Mouse (Mus musculus): ENCODE measurements around the gene Sat1.
"Not testable (repeated sequence)": the region's sequence is repeated elsewhere in the genome, so short reads cannot be mapped to it uniquely, and the experiment has no call there.

The Sat1 gene

DNA sequence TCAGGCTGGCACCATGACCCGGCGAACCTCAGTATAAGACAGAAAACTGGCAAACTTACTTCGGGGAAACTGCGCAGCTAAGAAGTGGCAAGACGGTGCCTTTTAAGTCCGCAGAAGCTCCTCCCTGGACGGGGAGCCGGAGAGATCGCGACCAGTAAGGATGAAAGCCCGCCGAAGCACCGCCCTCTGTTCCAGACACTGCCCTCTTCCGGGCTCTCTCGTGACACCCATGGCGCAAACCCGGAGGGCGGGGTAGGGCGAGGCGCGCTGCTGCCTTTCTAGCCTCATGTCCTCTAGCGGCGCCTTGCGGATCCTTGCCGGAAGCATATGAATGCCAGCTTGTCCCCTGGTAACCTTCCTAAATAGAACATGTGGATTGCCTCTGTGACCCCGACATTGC is at the start of gene Sat1:
Gene Sat1, minus strand, starts transcription at position 179 of the 400 bp plus-strand sequence.
- DNase-seq (ENCODE audit: low spot score), result peak; percentile 75

DNA sequence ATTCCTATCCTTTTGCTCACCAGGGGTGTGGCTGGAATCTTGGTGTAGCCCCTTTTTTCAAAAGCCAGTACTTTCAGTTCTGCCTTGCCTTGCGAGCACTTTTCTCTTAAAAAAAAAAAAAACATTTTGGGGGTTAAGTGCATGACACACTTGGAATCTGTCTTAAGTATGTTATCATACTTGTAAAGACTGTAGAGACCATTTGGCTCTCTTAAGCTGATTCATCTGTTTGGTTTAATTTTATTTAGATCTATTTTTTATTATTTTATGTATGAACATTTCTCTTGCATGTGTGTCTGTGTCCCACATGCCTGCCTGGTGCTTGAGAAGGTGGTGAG is 46.6 kb upstream of the Sat1 start:
- DNase-seq (ENCODE audit: low spot score), result no peak

DNA sequence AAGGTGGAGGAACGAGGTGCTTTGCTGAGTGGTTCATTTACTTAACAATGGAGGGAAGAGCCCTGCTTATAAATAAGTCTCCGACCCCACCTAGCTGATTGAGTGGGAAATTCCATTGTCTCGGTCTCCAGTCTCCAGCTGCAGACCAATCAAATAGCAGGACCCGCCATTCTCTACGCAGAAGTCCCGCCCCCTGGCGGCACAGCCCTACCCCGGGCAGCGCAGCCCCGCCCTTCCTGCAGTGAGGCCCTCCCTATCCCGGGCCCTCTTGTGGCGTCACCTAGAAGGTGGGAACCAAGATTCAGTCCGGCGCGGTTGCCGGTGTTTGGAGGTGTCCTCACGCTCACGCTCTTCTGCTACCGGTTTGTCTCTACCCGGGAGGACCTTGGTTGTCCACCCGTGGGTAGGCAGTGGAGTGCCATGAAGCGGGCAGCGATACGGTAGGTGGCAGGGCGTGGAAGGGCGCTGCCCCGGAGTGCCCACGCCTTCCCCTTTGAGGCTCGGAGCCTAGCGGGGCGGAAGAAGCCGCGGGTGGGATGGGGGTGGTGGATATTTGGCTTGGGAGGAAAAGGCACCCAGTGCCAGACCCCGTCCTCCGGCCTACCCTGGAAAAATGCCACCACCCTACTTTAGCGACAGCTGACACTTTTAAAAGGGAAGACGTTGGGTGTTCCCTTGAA is 46.1 kb upstream of the Sat1 start, which contains the start of gene Acot9:
Gene Acot9, plus strand, starts transcription at position 209 of the 680 bp plus-strand sequence.
- DNase-seq (ENCODE audit: low spot score), result peak; percentile 68

DNA sequence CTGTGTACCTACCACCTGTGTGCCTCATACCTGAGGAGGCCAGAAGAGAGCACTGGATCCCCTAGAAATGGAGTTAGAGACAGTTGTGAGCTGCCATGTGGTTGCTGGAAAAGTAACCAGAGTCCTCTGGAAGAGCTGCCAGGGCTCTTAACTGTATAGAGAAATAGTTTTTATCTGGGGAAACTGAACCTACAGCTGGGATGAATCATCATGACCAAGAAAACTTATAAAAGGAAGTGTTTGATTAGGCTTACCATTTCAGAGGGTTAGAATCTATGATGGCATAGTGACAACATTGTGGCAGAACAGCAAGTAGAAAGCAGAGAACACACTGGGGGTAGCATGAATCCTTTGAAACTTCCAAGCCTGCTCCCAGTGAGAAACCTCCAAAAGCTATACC is 40.6 kb upstream of the Sat1 start:
- no peak for DNase-seq (ENCODE audit: low spot score)

DNA sequence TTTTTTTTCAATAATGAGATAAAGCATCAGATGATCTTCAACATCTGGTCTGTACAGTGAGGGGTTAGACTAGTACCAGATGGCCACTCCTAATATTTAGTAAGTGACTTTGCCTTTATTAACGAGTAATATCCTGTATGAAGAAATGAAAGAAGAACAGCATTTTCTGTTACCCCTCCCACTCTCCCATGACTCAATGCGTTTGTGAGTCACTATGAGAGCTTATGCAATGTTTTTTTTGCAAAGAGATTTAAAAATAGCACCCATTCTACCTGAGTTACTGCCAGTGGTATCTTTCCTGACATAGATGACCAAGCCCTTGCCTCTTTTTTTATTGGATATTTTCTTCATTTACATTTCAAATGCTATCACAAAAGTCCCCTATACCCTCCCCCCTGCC is 2.0 kb upstream of the Sat1 start:
- no peak for DNase-seq (ENCODE audit: low spot score)

DNA sequence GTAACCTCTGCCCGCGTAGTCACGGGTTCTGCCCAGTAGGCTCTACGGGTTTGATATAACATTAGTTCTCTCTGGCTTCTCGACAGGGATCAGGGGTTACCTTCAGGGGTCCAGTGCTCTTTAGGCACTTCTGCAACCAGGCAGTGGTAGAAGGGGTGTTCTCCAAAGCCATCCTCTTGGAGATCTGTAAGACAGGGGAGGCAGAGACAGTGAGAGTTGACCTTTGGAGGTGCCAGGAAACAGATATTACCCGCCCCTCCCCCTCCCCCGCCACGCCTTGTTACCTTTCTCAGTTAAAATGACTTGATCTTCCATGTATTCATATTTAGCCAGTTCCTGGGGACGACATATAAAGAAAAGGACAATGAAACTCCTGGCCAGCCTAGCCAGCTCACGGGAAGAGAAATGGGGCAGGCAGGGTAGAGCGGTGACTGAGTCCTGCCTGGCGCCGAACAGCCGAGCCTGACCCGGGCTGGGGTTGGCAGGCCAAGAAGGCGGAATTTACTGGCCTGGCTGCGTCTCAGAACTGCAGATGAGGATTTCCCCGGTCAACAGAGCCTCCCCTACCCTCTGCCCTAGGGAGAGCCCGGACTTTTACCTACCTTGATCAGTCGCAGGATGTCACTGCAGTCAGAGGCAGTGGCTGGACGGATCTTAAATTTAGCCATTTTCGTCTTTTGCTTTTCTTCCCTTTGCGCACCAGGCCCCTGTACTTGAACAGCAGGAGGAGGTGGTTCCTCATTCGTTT is 574 bp downstream of the Sat1 start:
- DNase-seq (ENCODE audit: low spot score), result peak; percentile 12

DNA sequence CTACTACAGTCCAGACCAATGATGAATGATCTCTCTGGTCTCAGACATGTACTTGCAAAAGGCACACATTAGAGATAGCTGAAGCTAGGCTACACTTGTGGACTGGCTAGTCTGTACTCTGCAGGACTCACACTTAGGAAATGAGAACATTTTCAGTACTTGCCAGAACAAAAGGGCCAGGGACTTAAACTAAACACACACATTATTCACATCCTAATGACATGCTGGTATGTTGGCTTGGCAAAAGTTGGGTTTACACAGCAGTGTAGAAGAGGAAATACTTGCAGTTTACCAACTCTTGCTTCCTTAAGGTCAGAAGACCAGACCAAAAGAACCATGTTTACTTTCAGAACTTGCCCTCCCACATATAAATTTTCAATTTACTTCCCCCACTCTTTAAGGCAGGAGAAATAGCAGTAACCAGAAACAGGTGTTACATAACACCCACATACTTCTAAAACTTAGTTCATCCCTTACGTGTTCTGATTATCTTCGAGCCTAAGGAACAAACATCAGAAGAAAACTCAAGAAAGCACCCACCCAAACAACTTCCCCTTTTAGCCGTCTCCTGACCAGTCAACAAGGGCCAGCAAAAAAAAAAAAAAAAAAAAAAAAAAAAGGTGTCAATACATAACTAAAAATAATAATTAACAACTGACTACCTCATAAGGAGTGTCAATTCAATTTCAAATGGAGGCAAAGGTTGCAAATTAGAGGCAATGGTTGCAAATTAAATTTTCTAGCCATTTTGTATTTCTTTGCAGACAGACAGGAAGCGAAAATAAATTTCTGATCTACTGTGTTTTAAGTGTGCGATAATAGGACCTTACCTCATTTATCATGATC is 1.7 kb downstream of the Sat1 start:
- DNase-seq (ENCODE audit: low spot score), result no peak

DNA sequence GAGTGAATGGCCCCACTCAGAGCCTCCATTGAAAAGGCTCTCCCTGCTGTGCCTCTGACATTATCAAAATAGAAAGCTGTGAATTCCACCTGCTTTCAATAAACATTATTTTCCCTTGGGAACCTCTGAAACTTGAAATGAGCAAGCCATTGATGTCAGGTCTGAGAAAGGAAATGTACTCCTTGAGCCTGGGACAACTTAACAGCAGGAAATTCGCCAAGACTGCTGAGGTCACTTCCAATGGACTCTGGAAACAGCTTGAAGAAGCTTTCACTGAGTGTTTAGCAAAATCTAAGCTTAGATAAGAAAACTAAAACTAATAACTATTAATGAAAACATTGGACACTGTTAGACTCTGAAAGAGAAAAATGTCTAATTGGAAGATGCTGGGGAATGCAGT is 7.6 kb downstream of the Sat1 start:
- no peak for DNase-seq (ENCODE audit: low spot score)

DNA sequence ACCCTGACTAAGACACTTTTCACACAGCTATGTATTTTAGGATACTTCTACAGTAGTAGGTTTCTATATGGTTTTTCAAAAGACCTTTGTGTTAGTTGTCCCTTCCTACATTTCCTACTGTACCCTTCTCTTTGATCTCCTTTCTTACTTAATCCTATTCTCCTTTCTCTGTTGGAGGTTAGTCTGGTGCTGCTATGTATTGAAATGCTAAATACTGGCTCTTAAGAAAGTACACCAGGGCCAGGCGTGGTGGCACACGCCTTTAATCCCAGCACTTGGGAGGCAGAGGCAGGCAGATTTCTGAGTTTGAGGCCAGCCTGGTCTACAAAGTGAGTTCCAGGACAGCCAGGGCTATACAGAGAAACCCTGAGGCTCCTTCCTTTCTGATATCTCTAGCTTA is 10.8 kb downstream of the Sat1 start:
- DNase-seq (ENCODE audit: low spot score), result not testable (repeated sequence)

DNA sequence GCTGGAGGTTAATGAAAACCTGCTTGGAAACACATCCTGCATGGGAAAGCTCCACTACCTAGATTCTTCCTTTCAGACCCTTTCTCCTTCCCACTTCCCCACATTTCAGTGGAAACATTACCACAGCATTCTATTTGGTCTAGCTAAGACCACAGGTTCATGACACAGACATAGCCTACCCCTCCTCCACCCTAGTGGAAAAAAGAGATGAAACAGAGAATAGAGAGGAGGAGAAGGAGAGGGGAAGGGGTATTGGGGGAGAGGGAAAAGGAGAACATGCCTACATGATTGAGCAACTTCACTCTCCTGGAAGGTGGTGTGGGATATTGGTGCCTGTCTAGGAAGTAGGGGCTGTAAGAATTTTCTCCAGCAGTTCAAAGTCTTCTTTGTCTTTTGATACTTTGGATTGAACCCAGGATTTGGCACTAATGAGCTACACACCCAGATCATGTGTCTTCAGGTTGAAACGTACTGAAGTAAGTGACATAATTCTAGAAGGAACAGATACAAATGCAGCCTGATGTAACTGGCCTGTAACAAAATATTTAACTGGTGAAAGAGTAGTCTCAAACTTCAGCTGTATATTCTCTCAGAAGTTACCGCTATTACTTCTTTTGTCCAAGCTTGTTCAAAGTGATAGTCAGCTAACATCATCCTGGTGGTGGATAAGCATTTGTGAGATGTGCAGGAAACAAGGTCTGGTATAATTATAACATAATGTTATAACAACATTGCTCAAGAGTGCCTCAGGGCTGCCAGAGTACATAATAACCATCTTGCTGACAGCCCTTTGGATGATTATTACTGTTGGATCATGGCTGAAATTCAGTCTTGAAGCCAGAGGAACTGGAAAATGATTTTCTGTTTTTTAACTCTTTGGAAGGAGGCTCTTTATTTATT is 13.6 kb downstream of the Sat1 start:
- DNase-seq (ENCODE audit: low spot score), result no peak

DNA sequence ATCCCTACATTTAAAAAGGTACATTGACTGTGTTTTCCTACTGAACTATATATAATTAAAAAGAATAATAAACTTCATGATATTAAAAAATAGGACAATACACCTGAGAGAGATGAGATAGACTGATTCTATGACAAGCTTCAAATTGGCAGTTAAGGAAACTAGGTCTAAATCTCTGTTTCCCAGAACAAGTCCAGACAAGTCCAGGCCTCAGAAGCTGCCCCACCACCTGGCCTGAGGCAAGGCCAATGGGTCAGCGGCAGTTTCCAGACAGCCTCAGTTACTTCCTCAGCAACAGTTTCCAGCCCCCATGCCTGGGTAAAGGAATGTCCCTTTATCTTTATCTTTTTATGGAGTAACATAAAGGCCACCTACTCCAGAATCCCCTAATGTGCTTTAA is 14.4 kb downstream of the Sat1 start:
- DNase-seq (ENCODE audit: low spot score), result no peak

DNA sequence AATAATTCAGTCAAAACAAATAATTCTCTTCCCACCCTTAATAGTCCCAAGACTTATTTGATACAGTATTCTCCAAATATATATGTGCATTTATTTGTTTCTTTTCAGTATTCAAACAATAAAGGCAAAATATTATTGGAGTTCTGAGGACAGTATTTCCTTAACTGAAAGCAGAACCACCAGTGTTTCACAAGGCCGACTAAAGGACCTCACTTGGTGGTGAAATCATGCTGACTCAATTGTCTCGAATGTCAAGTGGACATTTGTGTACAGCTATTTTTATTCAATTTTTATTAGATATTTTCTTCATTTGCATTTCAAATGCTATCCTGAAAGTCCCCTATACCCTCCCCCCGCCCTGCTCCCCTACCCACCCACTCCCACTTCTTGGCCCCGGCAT is 21.3 kb downstream of the Sat1 start:
- no peak for DNase-seq (ENCODE audit: low spot score)

DNA sequence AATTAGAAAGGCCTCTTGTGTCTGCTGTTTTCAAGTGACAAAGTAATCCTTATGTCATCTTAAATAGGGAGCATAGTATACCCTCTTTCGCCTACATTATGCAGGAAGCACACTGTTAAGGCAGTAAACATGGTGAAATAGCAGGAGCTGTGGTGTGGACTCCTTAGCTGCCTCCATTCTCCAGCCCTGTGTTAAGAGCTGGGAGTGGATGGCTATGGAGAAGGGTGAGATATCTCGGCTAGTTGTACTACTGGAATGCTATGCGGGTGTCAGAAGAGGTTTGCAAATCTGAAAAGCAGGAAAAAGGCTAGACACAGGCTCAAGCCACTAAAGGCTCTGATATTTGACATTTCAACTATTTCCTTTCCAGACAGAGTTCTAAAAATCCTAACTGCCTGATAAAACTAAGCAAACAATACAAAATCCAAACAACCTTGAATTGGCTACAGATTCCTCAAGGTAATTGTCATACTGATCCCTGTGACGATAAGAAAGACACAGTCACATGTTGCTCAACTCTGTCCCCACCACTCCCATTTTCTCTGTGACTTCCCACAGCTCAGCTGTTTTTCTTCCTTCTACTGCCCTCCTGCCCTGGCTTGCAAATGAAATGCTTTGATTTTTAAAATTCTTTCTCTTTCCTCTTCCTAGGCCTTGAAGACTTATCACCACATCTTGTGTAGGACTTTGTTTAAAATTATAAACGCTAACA is 22.4 kb downstream of the Sat1 start:
- DNase-seq (ENCODE audit: low spot score), result no peak

DNA sequence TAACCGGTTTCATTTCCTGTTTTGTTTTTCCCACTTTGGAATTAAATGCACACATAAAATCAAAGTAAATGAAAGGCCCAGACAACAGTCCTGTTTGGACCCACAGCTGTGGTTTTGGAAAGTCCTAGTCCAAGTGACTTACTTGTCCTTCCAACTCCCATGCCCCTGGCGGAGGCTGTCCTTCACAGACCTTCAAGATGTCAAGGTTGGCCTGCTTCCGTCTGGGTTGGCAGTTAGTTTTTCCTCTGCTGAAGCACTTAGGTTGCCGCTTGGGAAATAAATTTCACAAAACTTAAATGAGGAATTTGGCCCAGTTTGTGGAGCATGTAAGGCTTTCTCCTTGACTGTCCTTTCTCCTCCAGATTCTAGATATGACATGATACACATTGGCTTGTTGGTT is 24.3 kb downstream of the Sat1 start:
- DNase-seq (ENCODE audit: low spot score), result no peak

DNA sequence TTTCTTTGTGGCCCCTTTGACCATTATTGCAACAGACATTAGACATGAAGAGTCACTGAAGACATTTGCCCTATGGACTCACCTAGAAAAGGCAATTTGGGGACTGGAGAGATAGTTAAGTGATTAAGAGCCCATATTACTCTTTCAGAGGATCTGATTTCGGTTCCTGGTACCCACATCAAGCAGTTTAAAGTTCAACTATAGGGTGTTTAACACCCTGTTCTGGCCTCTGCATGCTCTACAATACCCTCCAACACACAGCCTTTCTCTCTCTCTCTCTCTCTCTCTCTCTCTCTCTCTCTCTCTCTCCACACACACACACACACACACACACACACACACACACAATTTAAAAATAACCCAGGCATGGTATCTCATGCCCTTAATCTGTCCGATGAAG is 38.6 kb downstream of the Sat1 start:
- DNase-seq (ENCODE audit: low spot score), result no peak

DNA sequence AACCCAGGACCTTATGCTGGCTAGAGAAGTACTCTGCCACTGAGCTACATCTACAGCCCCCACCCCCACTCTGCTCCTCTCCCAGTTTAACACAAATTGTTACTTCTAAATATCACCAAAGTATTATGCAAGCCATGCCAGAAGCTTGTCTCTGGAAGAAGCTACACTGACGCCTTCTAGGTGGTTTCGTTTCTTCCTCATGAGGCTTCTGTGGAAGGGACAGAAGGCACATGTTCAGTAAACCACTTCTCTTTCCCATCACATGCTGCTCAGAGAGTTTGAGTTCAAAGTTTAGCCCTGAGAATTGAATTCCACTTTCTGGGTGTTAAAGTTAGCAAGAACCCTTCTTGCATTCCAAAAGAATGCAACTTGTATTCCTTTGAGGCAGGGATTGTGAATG is 39.0 kb downstream of the Sat1 start:
- no peak for DNase-seq (ENCODE audit: low spot score)

DNA sequence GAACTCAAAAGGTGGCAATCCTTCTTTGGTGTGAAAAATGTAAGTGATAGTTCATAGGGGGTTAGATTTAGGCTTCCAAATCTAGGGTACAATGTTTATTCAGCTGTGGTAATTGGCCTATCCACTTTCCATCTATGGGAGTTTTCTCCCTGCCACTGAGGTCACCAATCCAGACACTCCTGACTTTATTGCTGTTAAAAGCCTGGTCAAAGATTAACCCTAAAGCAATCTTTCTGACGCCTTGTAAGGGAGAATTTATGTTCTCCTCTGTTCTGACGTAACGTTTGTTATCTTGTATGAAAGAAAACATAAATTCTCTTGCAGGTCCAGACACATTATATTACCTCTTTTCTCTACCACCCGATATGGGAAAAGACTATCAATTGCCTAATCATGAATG is 40.7 kb downstream of the Sat1 start:
- no peak for DNase-seq (ENCODE audit: low spot score)

DNA sequence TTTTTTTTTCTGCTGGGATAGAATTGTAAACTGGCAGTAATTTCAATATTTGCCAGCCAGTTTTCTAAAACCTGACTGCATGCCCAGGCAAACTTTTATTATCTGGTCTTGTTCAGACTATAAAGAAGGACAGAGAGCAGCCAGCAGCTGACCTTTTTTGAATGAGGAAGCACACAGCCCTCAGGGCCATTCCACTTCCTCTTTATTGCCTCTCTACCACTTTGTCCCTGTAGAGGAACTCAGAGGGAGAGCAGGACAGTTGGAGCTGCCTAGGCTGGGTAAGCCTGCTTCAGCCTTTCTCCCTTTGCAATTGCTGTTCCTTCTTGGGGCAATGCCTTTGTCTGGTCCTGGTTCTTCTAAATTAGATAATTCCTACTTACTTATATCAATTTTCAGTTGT is 43.9 kb downstream of the Sat1 start:
- no peak for DNase-seq (ENCODE audit: low spot score)

DNA sequence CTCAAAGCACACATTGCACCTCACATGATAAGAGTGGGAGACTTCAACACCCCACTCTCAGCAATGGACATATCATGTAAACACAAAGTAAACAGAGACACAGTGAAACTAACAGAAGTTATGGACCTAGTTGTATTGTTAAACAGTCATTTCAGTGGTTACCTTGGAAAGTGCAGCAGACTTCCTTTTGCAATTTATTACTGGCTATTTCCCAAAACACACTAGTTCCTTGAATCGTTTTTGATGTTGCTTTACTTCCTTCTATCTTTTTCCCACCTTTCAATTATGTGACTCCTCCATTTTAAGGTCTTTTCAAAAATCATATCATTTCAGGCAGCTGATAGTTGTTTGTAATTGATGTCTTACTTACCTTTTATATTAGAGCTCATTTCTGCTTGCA is 44.5 kb downstream of the Sat1 start:
- DNase-seq (ENCODE audit: low spot score), result no peak

DNA sequence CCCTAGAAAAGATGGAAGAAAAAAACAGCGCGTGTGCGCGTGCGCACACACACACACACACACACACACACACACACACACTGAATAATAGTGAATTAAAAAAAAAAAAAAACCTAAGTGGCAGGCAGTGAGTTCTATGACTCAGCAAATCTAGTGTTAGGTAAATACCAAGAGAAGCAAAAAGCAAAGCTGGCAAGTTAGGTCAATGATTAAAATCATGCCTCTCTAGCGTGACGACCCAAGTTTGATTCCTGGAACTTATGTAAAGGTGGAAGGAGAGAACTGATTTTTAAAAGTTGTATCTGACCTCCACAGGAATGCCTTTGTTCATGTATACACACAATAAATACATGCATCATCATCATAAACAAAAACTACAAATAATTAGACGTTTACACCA is 46.4 kb downstream of the Sat1 start:
- DNase-seq (ENCODE audit: low spot score), result no peak

DNA sequence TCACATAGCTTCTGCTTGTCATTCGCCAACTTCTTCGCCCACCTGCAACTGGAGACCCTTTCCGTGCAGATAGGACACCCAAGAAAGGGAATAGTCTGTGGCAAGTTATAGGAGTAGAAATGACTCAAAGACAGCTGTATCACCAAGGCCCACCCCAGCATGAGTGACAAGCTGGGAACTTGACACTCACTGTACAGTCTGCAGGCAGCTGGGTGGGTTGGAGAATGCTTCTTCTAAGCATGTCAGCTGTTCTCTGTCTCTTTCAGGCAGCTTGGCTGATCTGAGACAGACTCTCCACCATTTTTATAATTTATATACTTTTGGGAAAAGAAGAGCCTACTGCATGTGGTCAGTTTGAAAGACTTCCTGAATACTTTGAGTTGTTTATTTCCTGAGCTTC is 48.6 kb downstream of the Sat1 start:
- no peak for DNase-seq (ENCODE audit: low spot score)
